Mouse (Mus musculus) left cerebral cortex, postnatal 10 days (tissue): Measurements from ENCODE around the gene Cxxc4. TPM values are rescaled to one million over a fixed set of nuclear protein-coding genes. Genes with fewer than 3 reads are reported as not detected.

ENCODE experiments used
- DNase-seq, 2 experiments: peaks; one replicate each; pipeline ENCODE4 v3.0.0; 2021 to 2022; ENCODE audit warnings: low spot score in 2 of 2, mixed read lengths in 1 of 2; ENCODE audit errors: extremely low spot score in 1 of 2
- intact Hi-C: fragments of 180-260 bp; cut with DNase I; formaldehyde crosslinking; loops from one replicate; pipeline ENCODE4 v1.15.1; 2025
- microRNA-seq: library from miRNA; unstranded; fragments of <30 nt; microRNA quantifications from one replicate; pipeline ENCODE4 v1.2.0, GENCODE M21; 2022
- total RNA-seq, 2 experiments: library from RNA; stranded (reverse); gene quantifications; 2 replicates each; pipeline ENCODE4 v1.2.3; 2021

Gene Cxxc4
- total RNA-seq, 2 experiments from 2014 or later: 34.5 to 37.7 TPM

- intact Hi-C loops: loop anchor here (5.0 to 10.0 kb wide), 3 partner anchors 275 to 695 kb away; partner anchors contain the start of gene Tet2
- DNase-seq: peak; percentile 70 to 88
Measured at GRCm38 (mm10) chr3:134239971-134240717, 3.9 kb downstream of the Cxxc4 start.

GRCm38 (mm10) chr3:134240718-134241025, 4.4 kb downstream of the Cxxc4 start:
- peak in 1 of 2 experiments; percentile 16 for DNase-seq
- intact Hi-C loops: loop anchor here (10.0 kb wide), 1 partner anchor 696 kb away; the partner anchor contains the start of gene Tet2

GRCm38 (mm10) chr3:134243168-134243849, 7.0 kb downstream of the Cxxc4 start:
- intact Hi-C loops: loop anchor here (10.0 kb wide), 1 partner anchor 699 kb away; the partner anchor contains the start of gene Tet2
- DNase-seq: no peak

GRCm38 (mm10) chr3:134243850-134244247, 7.6 kb downstream of the Cxxc4 start:
- intact Hi-C loops: loop anchor here (10.0 kb wide), 1 partner anchor 699 kb away; the partner anchor contains the start of gene Tet2
- DNase-seq: no peak

- intact Hi-C loops: no loop called here
- no peak for DNase-seq
Measured at GRCm38 (mm10) chr3:134254221-134254620, 17.9 kb downstream of the Cxxc4 start.

- DNase-seq: no peak
- intact Hi-C loops: no loop called here
Measured at GRCm38 (mm10) chr3:134258715-134259114, 22.4 kb downstream of the Cxxc4 start.

- DNase-seq: no peak
- intact Hi-C loops: no loop called here
Measured at GRCm38 (mm10) chr3:134259300-134259699, 23.0 kb downstream of the Cxxc4 start.

GRCm38 (mm10) chr3:134279655-134280054, 43.4 kb downstream of the Cxxc4 start:
- DNase-seq: no peak
- intact Hi-C loops: no loop called here

- intact Hi-C loops: no loop called here
Measured at GRCm38 (mm10) chr3:134281527-134282370, 45.5 kb downstream of the Cxxc4 start.

GRCm38 (mm10) chr3:134295217-134295616, 58.9 kb downstream of the Cxxc4 start:
- no peak for DNase-seq
- intact Hi-C loops: no loop called here

More at GRCm38 (mm10) chr3:134281527-134282370, 45.5 kb downstream of the Cxxc4 start:
- peak in 1 of 2 experiments; percentile 21 for DNase-seq

- intact Hi-C loops: no loop called here
- DNase-seq: peak; percentile 25 to 31
Measured at GRCm38 (mm10) chr3:134302681-134303491, 66.6 kb downstream of the Cxxc4 start.

GRCm38 (mm10) chr3:134303492-134303808, 67.2 kb downstream of the Cxxc4 start:
- no peak for DNase-seq
- intact Hi-C loops: no loop called here

- DNase-seq: no peak
- intact Hi-C loops: no loop called here
Measured at GRCm38 (mm10) chr3:134306507-134306906, 70.2 kb downstream of the Cxxc4 start.

GRCm38 (mm10) chr3:134307801-134308200, 71.5 kb downstream of the Cxxc4 start:
- intact Hi-C loops: no loop called here
- DNase-seq: no peak

Small RNA genes lying within 50 kb of the gene (microRNA-seq; reads per million reads assigned to microRNA genes)
- gene Mir1895: not detected
